Mouse (Mus musculus): ENCODE data around the gene Adcy4. TPM values are rescaled to one million over a fixed set of nuclear protein-coding genes. Genes with fewer than 3 reads are reported as not detected.

The Adcy4 gene
- polyA plus RNA-seq, 1 experiment from 2014 or later, result 7.2 TPM

DNA sequence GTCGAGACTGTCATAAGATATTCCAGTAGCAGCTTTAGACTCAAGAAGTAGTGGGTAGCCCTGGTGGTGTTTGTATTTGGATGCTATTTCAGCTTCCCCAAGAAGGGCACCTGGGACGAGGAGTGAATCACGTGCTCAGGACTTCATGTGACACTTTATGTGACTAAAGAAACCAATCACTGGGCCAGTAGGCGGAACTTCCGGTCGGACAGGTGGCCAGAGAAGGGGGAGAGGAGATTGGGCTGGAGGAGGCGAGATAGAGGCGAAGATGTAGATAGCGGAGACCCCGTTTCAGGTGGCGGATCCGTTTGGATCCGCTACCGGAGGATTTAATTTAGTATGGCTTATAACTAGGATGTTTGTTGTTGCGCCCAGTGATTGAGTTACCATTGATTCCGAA lies 31.0 kb upstream of the Adcy4 start:
- ATAC-seq (replicated peaks; ENCODE audit: low FRiP score) (peak; percentile 65), DNase-seq (ENCODE audit: low spot score) (peak; percentile 81)
- no peak overlapping the region for H3K27ac ChIP-seq (ENCODE audit: low read depth, low read length)
- peak overlapping the region; percentile 57 for H3K9ac ChIP-seq (ENCODE audit: low read length)
- H3K9me3 ChIP-seq (ENCODE audit: control insufficient read depth, low read length), result no peaks in the 10 kb centered on the region
- peak overlapping the region; percentile 48 for H3K4me3 ChIP-seq (ENCODE audit: low read depth, low read length)
- H3K27me3 ChIP-seq (ENCODE audit: control insufficient read depth, insufficient read depth, low read length), result no peaks in the 10 kb centered on the region
- WGBS, result 21% methylated on average over 16 of the region's 16 CpGs
- H3K4me2 ChIP-seq (ENCODE audit: low read depth, low read length, severe bottlenecking), result peak overlapping the region; percentile 66
- H3K36me3 ChIP-seq (ENCODE audit: control insufficient read depth, insufficient read depth, low read length), result no peaks in the 10 kb centered on the region
- no peaks in the 10 kb centered on the region for H3K4me1 ChIP-seq (replicated peaks; ENCODE audit: control insufficient read depth, insufficient read depth, low read length)

DNA sequence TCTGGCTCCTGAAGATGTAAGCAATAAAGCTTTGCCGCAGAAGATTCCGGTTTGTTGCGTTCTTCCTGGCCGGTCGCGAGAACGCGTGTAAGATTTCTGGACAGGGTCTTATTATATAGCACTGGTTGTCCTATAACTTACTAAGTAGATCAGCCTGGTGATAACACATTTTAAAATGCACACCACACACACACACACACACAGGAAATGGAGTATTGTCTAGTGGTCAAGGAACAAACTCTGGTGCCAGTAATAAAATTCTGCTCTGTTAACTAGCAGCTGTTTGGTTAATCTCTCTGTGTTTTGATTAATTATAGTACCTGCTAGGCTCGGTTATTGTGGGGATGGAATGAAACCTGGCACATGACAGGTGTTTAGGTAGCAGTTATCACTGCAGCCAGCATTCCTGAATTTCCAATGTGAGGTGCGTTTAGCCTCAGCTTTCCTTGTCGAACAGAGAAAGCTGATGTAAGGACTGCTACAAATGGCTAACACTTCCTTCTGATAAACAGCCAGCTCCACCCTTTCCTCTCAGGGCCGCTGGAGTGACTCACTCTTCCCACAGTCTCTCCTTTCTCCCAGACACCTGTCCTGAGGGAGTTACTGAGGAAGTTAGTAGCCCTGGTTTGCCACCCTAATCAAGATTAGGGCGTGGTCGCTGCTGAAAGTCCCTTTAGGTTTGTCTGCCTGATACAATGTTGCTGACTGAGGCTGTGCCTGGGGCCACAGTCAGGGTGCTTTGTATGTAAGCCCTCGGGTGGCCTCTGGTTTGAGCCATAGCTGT lies 11.7 kb upstream of the Adcy4 start:
- no peak overlapping the region for H3K4me3 ChIP-seq (ENCODE audit: low read depth, low read length)
- no peak overlapping the region for H3K27ac ChIP-seq (ENCODE audit: low read depth, low read length)
- no peaks in the 10 kb centered on the region for H3K36me3 ChIP-seq (ENCODE audit: control insufficient read depth, insufficient read depth, low read length)
- no peak overlapping the region for H3K9ac ChIP-seq (ENCODE audit: low read length)
- H3K4me1 ChIP-seq (replicated peaks; ENCODE audit: control insufficient read depth, insufficient read depth, low read length), result no peaks in the 10 kb centered on the region
- H3K27me3 ChIP-seq (ENCODE audit: control insufficient read depth, insufficient read depth, low read length), result no peaks in the 10 kb centered on the region
- ATAC-seq (replicated peaks; ENCODE audit: low FRiP score) (no peak), DNase-seq (ENCODE audit: low spot score) (no peak)
- H3K4me2 ChIP-seq (ENCODE audit: low read depth, low read length, severe bottlenecking), result no peak overlapping the region
- WGBS, result 88% methylated on average over 15 of the region's 15 CpGs
- H3K9me3 ChIP-seq (ENCODE audit: control insufficient read depth, low read length), result no peaks in the 10 kb centered on the region

DNA sequence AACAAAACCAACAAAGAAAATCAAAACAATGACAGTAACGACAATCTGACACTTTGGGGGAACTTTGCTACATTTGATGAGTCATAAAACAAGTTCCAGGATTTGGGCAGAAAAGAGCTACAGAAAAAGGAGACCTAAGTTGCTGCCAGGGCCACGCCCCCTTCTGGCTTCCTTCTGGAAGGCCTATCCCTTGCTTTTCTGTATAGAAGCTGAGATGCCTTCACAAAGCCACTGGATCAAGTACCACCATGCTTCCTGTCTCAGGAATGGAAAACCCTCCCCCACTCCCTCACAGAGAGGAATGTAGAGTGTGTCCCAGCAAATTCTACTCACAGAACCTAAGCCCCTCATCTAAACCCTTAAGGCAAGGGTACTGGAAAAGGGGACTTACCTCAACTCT lies 10.1 kb upstream of the Adcy4 start:
- Histone ChIP-seq H3K27ac (ENCODE audit: low read depth, low read length) (no peak overlapping the region), H3K4me2 (ENCODE audit: low read depth, low read length, severe bottlenecking) (no peak overlapping the region), H3K9ac (ENCODE audit: low read length) (no peak overlapping the region), H3K4me3 (ENCODE audit: low read depth, low read length) (no peak overlapping the region), H3K4me1 (replicated peaks; ENCODE audit: control insufficient read depth, insufficient read depth, low read length) (no peaks in the 10 kb centered on the region), H3K36me3 (ENCODE audit: control insufficient read depth, insufficient read depth, low read length) (no peaks in the 10 kb centered on the region), H3K27me3 (ENCODE audit: control insufficient read depth, insufficient read depth, low read length) (peaks cover 7% of the 10 kb centered on the region; the same call in 1 of the 2 replicates), H3K9me3 (ENCODE audit: control insufficient read depth, low read length) (no peaks in the 10 kb centered on the region)
- WGBS, result 71% methylated on average over 2 of the region's 2 CpGs
- no peak for DNase-seq (ENCODE audit: low spot score)
- no peak for ATAC-seq (replicated peaks; ENCODE audit: low FRiP score)

DNA sequence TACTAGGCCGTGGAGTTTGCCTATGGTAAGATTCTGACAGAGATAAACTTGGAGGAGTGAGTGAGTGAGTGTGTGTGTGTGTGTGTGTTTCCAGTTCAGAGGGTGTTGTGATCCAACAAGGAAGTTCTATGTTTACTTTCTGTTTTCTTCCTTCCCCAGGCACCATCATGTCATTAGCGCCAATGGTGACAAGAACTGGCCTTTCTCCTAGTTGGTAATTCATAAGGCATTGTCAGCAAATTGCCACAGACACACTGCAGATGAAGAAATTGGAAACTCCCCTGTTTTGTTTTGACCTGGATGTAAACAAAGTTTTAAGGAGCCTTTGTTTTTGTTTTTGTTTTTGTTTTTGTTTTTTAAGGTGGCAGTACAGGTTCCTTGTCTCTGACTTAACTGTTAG lies 9.6 kb upstream of the Adcy4 start:
- Histone ChIP-seq H3K4me3 (ENCODE audit: low read depth, low read length) (no peak overlapping the region), H3K36me3 (ENCODE audit: control insufficient read depth, insufficient read depth, low read length) (no peaks in the 10 kb centered on the region), H3K9ac (ENCODE audit: low read length) (no peak overlapping the region), H3K4me1 (replicated peaks; ENCODE audit: control insufficient read depth, insufficient read depth, low read length) (peaks cover under 1% of the 10 kb centered on the region; the same call in 1 of the 2 replicates), H3K27me3 (ENCODE audit: control insufficient read depth, insufficient read depth, low read length) (peaks cover 12% of the 10 kb centered on the region), H3K4me2 (ENCODE audit: low read depth, low read length, severe bottlenecking) (no peak overlapping the region), H3K9me3 (ENCODE audit: control insufficient read depth, low read length) (no peaks in the 10 kb centered on the region), H3K27ac (ENCODE audit: low read depth, low read length) (no peak overlapping the region)
- 74% methylated on average over 2 of the region's 2 CpGs for WGBS
- no peak for DNase-seq (ENCODE audit: low spot score)
- no peak for ATAC-seq (replicated peaks; ENCODE audit: low FRiP score)

DNA sequence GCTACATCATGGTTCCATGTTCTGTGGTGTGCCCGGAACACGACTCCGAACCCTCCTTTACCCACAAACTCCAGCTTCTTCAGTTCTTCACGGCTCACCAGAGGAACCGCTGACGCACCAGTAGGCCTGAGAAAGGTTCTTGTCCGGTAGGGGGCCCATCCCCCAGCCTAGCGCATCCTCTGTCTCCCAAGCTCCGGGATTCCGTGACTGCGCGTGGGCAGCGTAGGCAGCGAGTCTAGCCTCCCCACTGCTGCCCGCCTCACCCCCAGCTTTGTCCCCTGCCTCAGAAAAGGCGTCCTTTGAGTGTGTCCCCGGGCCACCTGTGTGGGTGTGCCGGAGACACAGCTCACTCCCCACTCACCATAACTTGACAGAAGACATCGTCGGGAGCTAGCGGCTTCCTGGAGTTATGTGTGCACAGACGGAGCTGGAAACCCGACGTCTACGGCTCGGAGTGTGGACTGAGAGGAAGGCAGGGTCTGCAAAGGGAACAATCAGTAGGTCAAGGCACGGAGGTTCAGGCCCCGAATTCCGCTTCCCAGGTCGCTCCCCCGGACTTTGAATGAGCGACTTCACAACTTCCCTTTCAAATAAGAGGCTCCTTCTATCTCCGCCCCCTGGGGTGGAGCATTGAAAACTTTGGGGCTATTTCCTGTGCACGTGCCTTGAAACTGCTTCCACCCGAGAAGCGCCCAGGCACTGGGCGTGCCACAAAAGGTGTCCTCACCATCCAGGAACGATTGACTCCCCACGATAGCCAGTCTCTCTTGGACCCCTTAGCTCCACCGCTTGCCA lies 4.6 kb upstream of the Adcy4 start, which contains the start of gene Ripk3:
Ripk3 (minus strand) TSS at position 610 of the 795 bp plus-strand sequence.
- Histone ChIP-seq H3K9ac (ENCODE audit: low read length) (peak within 1 kb of the TSS; percentile 43), H3K27me3 (ENCODE audit: control insufficient read depth, insufficient read depth, low read length) (peaks cover 51% of the 10 kb centered on the region), H3K4me2 (ENCODE audit: low read depth, low read length, severe bottlenecking) (peak within 1 kb of the TSS; percentile 38), H3K36me3 (ENCODE audit: control insufficient read depth, insufficient read depth, low read length) (no peaks in the 10 kb centered on the region), H3K4me1 (replicated peaks; ENCODE audit: control insufficient read depth, insufficient read depth, low read length) (peaks cover 5% of the 10 kb centered on the region; the same call in 1 of the 2 replicates), H3K27ac (ENCODE audit: low read depth, low read length) (no peak within 1 kb of the TSS), H3K4me3 (ENCODE audit: low read depth, low read length) (peak within 1 kb of the TSS; percentile 18; the same call in 1 of the 2 replicates), H3K9me3 (ENCODE audit: control insufficient read depth, low read length) (no peaks in the 10 kb centered on the region)
- 4% methylated on average over 40 of the region's 40 CpGs for WGBS
- DNase-seq (ENCODE audit: low spot score), result no peak
- no peak for ATAC-seq (replicated peaks; ENCODE audit: low FRiP score)

DNA sequence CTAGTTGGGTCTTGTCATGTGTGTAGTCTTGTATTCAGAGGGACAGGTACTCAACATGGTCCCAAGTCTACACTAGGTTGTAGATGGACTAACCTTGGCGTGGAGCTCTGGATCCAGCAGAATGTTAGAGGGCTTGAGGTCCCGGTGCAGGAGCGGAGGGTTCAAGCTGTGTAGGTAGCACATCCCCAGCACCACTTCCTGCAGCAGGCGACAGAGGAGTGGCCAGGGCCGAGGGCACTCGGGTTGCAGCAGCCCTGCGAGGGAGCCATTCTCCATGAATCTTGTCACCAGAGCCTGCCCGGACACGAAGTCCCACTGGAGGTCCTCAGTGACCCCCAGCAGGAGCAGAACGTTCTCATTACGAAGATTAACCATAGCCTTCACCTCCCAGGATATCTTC lies 3.8 kb upstream of the Adcy4 start:
- DNase-seq (ENCODE audit: low spot score), result no peak
- Histone ChIP-seq H3K27ac (ENCODE audit: low read depth, low read length) (no peak overlapping the region), H3K4me1 (replicated peaks; ENCODE audit: control insufficient read depth, insufficient read depth, low read length) (peaks cover 5% of the 10 kb centered on the region; the same call in 1 of the 2 replicates), H3K9me3 (ENCODE audit: control insufficient read depth, low read length) (no peaks in the 10 kb centered on the region), H3K4me2 (ENCODE audit: low read depth, low read length, severe bottlenecking) (no peak overlapping the region), H3K36me3 (ENCODE audit: control insufficient read depth, insufficient read depth, low read length) (no peaks in the 10 kb centered on the region), H3K9ac (ENCODE audit: low read length) (no peak overlapping the region), H3K27me3 (ENCODE audit: control insufficient read depth, insufficient read depth, low read length) (peaks cover 56% of the 10 kb centered on the region), H3K4me3 (ENCODE audit: low read depth, low read length) (no peak overlapping the region)
- no peak for ATAC-seq (replicated peaks; ENCODE audit: low FRiP score)
- WGBS, result 34% methylated on average over 11 of the region's 11 CpGs

DNA sequence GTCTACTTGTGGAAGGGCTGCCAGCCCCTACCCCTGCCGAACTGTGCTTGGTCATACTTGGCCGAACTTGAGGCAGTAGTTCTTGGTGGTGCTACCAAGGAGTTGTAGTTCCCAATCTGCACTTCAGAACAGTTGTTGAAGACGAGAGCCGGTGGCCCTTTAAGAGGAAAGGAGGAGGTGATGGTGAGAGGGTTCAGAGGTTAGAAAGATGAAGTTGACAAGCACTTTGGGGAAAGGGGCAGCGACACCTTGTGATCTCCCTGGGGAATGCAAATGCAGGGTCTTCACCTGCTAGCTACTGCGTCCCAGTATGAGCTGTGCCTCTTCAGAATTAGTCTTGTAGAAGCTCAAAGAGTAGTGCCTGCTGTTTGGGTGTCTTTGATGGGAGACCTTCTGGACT lies 1.3 kb upstream of the Adcy4 start:
- Histone ChIP-seq H3K27ac (ENCODE audit: low read depth, low read length) (no peak overlapping the region), H3K9ac (ENCODE audit: low read length) (no peak overlapping the region), H3K4me3 (ENCODE audit: low read depth, low read length) (no peak overlapping the region), H3K36me3 (ENCODE audit: control insufficient read depth, insufficient read depth, low read length) (no peaks in the 10 kb centered on the region), H3K27me3 (ENCODE audit: control insufficient read depth, insufficient read depth, low read length) (peaks cover 66% of the 10 kb centered on the region), H3K4me1 (replicated peaks; ENCODE audit: control insufficient read depth, insufficient read depth, low read length) (peaks cover 5% of the 10 kb centered on the region; the same call in 1 of the 2 replicates), H3K9me3 (ENCODE audit: control insufficient read depth, low read length) (no peaks in the 10 kb centered on the region), H3K4me2 (ENCODE audit: low read depth, low read length, severe bottlenecking) (no peak overlapping the region)
- DNase-seq (ENCODE audit: low spot score) (no peak), ATAC-seq (replicated peaks; ENCODE audit: low FRiP score) (no peak)
- 27% methylated on average over 6 of the region's 6 CpGs for WGBS

DNA sequence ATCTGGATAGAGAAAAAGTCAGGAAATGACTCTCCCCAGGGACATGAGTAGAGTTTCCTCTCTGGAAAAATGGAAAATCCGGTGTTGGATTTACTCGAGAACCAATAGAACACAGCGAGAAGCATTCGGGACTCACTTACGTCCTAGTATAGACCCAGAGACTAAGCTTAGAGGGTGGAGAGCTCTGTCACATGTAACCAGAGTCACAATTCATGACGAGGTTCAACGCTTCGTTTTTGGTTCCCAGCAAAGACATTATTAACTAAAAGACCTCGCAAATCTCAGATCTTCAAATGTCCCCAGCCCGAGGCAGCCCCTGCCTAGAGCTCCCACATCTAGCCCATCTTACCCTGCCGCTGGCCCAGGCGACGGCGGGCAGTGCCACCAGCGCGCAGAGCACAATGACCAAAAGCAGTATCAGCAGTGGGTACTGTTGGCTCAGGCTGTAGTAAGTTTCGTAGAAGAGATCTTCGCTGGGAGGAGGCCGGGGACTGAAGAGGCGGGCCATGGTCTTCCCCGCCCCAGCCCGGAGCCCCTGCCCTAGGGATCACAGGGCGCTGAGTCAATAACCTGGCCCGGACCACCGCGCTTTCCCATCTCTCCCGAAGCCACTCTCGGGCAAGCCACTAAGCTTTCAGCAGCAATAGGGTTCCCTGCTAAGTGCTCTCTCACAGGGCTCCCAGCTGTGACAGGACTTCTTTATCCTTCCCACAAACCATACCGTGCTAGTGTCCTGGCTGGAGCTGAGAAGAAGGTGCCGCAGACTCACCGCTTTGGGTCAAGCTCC lies 531 bp downstream of the Adcy4 start:
- H3K4me2 ChIP-seq (ENCODE audit: low read depth, low read length, severe bottlenecking), result peak overlapping the region; percentile 36
- H3K9ac ChIP-seq (ENCODE audit: low read length), result peak overlapping the region; percentile 14; the same call in 1 of the 2 replicates
- H3K27ac ChIP-seq (ENCODE audit: low read depth, low read length), result no peak overlapping the region
- peak overlapping the region; percentile 17; the same call in 1 of the 2 replicates for H3K4me3 ChIP-seq (ENCODE audit: low read depth, low read length)
- 1% methylated on average over 31 of the region's 31 CpGs for WGBS
- ATAC-seq (replicated peaks; ENCODE audit: low FRiP score) (no peak), DNase-seq (ENCODE audit: low spot score) (no peak)
- H3K27me3 ChIP-seq (ENCODE audit: control insufficient read depth, insufficient read depth, low read length), result peaks cover 53% of the 10 kb centered on the region
- H3K9me3 ChIP-seq (ENCODE audit: control insufficient read depth, low read length), result no peaks in the 10 kb centered on the region
- no peaks in the 10 kb centered on the region for H3K36me3 ChIP-seq (ENCODE audit: control insufficient read depth, insufficient read depth, low read length)
- peaks cover 3% of the 10 kb centered on the region; the same call in 1 of the 2 replicates for H3K4me1 ChIP-seq (replicated peaks; ENCODE audit: control insufficient read depth, insufficient read depth, low read length)

All from forebrain, embryonic 11.5 days (tissue).